Mouse (Mus musculus) hematopoietic multipotent progenitor cell, adult 10-12 weeks (in vitro differentiated cells): Measurements from ENCODE around the gene Hoxb2. TPM values are rescaled to one million over a fixed set of nuclear protein-coding genes. Genes with fewer than 3 reads are reported as not detected.

Source experiments
- polyA plus RNA-seq: library from polyadenylated mRNA; stranded (reverse); fragments of >175 nt; gene quantifications from 2 replicates; pipeline ENCODE4 v1.2.3, GENCODE M21; 2012; ENCODE audit warnings: low replicate concordance

Hoxb2 gene
- polyA plus RNA-seq = 0.09 TPM in 1 of 2 replicates, not detected in the other

GRCm38 (mm10) chr11:96350341-96350624 is at the start of gene Hoxb2:
Hoxb2 (plus strand) TSS chr11:96350525.

GRCm38 (mm10) chr11:96303151-96304099 is 46.9 kb upstream of the Hoxb2 start, which contains the start of gene Hoxb5:
Hoxb5 (plus strand) TSS chr11:96303336.

GRCm38 (mm10) chr11:96317608-96318367 is 32.5 kb upstream of the Hoxb2 start, which contains the start of gene Hoxb4:
Hoxb4 (plus strand) TSS chr11:96318267.

GRCm38 (mm10) chr11:96323154-96323553 is 27.2 kb upstream of the Hoxb2 start, which contains the start of gene Hoxb3:
Hoxb3 (plus strand) TSS chr11:96323326.

GRCm38 (mm10) chr11:96365441-96366091 is 15.2 kb downstream of the Hoxb2 start, which contains the start of gene Hoxb1:
Hoxb1 (plus strand) TSS chr11:96365752.

Other genes with a start within 250 kb of the Hoxb2 start
- gene Calcoco2, start 238.6 kb upstream of the Hoxb2 start, polyA plus RNA-seq = not detected in 2 replicates
- gene Ttll6, start 216.7 kb upstream of the Hoxb2 start, polyA plus RNA-seq = not detected in 2 replicates
- not detected in 2 replicates for gene Hoxb13, start 156.2 kb upstream of the Hoxb2 start, polyA plus RNA-seq
- not detected in 2 replicates for gene Hoxb9, start 79.1 kb upstream of the Hoxb2 start, polyA plus RNA-seq
- 0.19 TPM in 1 of 2 replicates, not detected in the other for gene Hoxb8, start 68.6 kb upstream of the Hoxb2 start, polyA plus RNA-seq
- gene Hoxb7, start 63.9 kb upstream of the Hoxb2 start, polyA plus RNA-seq = 0.24 TPM in 1 of 2 replicates, not detected in the other
- gene Hoxb6, start 58.0 kb upstream of the Hoxb2 start, polyA plus RNA-seq = 0.17 and 0.78 TPM in 2 replicates
- 0.08 and 0.52 TPM in 2 replicates for gene Hoxb5, start 47.2 kb upstream of the Hoxb2 start, polyA plus RNA-seq
- 4.6 and 20.1 TPM in 2 replicates for gene Hoxb4, start 32.3 kb upstream of the Hoxb2 start, polyA plus RNA-seq
- gene Hoxb3, start 27.2 kb upstream of the Hoxb2 start, polyA plus RNA-seq = 2.5 and 11.9 TPM in 2 replicates
- not detected in 2 replicates for gene Hoxb1, start 15.2 kb downstream of the Hoxb2 start, polyA plus RNA-seq
- 9.5 and 10.6 TPM in 2 replicates for gene Skap1, start 114.1 kb downstream of the Hoxb2 start, polyA plus RNA-seq